Mouse (Mus musculus) liver (tissue): Measurements from ENCODE around the gene Epha6.

ENCODE experiments used
- DNase-seq: peaks from one replicate; pipeline ENCODE4 v3.0.0-alpha.2; 2020; ENCODE audit warnings: mixed read lengths

Epha6 gene

GRCm38 (mm10) chr16:60264719-60265508 lies 340.4 kb downstream of the Epha6 start:
- peak; percentile 30 for DNase-seq

- DNase-seq = no peak
Observed at GRCm38 (mm10) chr16:60258151-60258635, 347.1 kb downstream of the Epha6 start.

GRCm38 (mm10) chr16:60257623-60258022 lies 347.7 kb downstream of the Epha6 start:
- no peak for DNase-seq

GRCm38 (mm10) chr16:60257044-60257443 lies 348.3 kb downstream of the Epha6 start:
- DNase-seq = no peak

GRCm38 (mm10) chr16:60239356-60240190 lies 365.8 kb downstream of the Epha6 start:
- no peak for DNase-seq

- DNase-seq = no peak
Observed at GRCm38 (mm10) chr16:60233985-60234766, 371.2 kb downstream of the Epha6 start.

- DNase-seq = no peak
Observed at GRCm38 (mm10) chr16:60232982-60233381, 372.3 kb downstream of the Epha6 start.

GRCm38 (mm10) chr16:60209151-60209550 lies 396.2 kb downstream of the Epha6 start:
- no peak for DNase-seq

GRCm38 (mm10) chr16:60175580-60175979 lies 429.8 kb downstream of the Epha6 start:
- DNase-seq = no peak

GRCm38 (mm10) chr16:60152439-60152838 lies 452.9 kb downstream of the Epha6 start:
- no peak for DNase-seq

- DNase-seq = no peak
Observed at GRCm38 (mm10) chr16:60144370-60144769, 461.0 kb downstream of the Epha6 start.

- DNase-seq = no peak
Observed at GRCm38 (mm10) chr16:60121435-60121834, 483.9 kb downstream of the Epha6 start.

- DNase-seq = no peak
Observed at GRCm38 (mm10) chr16:60102210-60102609, 503.1 kb downstream of the Epha6 start.

GRCm38 (mm10) chr16:60095333-60095732 lies 510.0 kb downstream of the Epha6 start:
- no peak for DNase-seq

- no peak for DNase-seq
Observed at GRCm38 (mm10) chr16:60086976-60087375, 518.4 kb downstream of the Epha6 start.

GRCm38 (mm10) chr16:60070457-60071112 lies 534.7 kb downstream of the Epha6 start:
- DNase-seq = no peak

GRCm38 (mm10) chr16:60043809-60044208 lies 561.5 kb downstream of the Epha6 start:
- DNase-seq = no peak

GRCm38 (mm10) chr16:60028381-60028780 lies 577.0 kb downstream of the Epha6 start:
- no peak for DNase-seq

- no peak for DNase-seq
Observed at GRCm38 (mm10) chr16:60006857-60007568, 598.3 kb downstream of the Epha6 start.

GRCm38 (mm10) chr16:59969816-59970215 lies 635.5 kb downstream of the Epha6 start:
- DNase-seq = no peak

GRCm38 (mm10) chr16:59955731-59956130 lies 649.6 kb downstream of the Epha6 start:
- DNase-seq = no peak

- no peak for DNase-seq
Observed at GRCm38 (mm10) chr16:59923696-59924095, 681.6 kb downstream of the Epha6 start.
